Mouse (Mus musculus) yolk sac, embryonic 10.5 days (tissue): ENCODE measurements around the gene Klhl6.

ENCODE experiments used
- DNase-seq: peaks from one replicate; pipeline ENCODE4 v3.0.0-alpha.2; 2017; ENCODE audit warnings: low spot score

The Klhl6 gene

DNA sequence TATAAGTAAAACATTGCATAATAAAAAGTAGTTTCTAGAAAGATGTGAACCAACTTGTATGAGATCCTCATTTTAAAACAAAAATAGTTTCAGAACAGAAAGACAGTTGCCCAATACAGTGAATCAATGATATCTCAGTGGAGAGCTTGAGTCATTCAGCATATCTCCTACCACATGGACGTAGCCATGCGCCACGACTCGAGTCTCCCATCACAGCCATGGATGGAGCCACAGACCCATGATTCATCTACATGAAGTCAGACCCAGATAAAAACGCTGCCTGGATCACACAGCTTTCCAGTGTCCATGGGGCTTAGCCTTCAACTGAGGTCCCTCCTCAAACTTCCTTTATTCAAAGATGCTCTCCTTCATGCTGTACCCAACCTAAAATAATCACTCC is 13.3 kb downstream of the Klhl6 start:
- no peak for DNase-seq

DNA sequence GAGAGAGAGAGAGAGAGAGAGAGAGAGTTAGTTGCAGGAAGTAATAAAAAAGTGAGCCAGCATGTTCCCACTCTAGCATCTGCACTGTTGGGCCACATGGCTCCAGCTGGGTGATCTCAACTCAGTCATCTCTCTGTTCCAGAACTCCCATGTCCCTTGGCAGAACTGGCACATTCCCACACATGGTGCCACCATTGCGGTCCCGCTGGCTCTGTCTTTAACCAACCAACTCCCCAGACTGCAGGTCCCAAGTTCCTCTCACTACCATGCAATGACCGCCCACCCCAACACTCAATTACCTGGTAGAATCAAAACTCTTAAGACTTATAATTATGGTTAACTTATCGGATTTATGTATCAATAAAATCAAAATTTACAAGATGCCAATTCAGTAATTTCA is 14.2 kb downstream of the Klhl6 start:
- DNase-seq = no peak

DNA sequence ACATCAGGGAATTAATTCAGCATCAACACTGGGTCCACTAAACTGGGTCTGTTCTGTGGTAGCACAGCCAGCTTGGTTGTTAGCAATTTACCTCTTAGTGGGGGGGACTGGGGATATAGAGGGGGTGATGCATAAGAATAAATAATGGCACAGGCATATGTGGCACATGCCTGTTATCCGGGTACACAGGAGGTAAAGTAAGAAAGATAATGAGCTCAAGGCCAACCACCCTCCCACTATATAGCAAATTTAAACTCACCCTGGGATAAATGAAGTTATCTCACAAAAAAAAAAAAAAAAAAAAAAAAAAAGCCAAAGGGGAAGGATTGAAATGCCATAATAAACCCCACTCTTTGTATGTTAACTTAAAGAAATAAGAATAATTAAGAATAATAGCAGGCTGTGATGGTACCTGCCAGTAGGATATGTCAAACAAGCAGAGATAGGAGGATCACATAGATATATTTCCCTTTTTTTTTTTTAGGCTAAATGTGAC is 14.9 kb downstream of the Klhl6 start:
- no peak for DNase-seq

DNA sequence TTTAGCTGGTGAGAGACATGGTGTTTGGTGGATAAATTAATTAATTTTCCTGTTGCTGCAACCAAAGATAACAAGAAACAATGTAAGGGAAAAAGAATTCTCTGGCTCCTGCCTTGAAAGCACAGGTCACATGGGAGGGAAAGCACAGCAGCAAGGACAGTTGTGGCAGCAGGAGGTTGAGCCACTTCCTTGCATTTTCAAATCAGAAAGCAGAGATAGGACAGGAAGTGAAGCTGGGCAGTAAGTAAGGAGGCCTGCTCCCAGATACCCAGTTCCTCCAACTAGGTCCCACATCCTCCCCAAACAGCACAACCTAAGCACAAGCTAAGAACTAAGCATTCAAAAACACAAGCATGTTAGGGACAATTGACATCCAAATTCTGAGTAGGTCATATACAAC is 15.9 kb downstream of the Klhl6 start:
- no peak for DNase-seq

DNA sequence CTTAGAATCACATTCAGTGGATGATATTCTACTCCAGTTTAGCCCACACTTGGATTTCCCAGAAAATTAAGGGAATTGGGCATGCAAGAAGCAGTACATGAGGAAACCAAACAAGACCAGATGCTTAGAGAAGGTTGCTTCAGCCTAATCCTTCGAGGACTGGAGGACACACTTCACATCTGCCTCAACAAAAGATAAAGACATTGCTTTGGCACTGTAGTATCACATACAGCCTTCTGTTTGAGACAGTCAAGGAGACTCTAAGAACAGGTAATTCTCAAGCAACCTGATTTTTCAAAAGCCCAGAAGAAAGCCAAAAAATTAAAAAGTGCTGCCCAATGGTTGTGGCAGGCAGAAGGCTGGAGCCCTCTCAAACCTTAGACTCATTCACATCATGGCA is 16.4 kb downstream of the Klhl6 start:
- DNase-seq = no peak

DNA sequence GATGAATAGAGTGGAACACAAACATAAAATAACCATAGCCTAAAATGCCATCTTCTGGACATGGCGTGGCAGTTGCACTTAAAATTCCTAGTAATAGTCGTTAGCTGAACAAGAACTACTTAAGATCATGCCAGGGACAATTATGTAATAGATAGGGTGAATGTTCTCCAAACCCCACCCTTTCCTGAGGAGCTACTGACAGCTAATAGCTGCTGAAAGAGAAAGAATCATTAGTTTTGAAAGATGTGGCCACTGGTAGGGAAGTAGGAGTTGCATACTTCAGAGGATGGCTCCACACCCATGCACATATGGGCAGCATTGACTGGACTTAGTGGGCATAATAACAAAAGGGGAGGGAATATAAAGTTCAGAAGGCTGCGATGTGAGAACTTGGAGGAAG is 19.9 kb downstream of the Klhl6 start:
- no peak for DNase-seq

DNA sequence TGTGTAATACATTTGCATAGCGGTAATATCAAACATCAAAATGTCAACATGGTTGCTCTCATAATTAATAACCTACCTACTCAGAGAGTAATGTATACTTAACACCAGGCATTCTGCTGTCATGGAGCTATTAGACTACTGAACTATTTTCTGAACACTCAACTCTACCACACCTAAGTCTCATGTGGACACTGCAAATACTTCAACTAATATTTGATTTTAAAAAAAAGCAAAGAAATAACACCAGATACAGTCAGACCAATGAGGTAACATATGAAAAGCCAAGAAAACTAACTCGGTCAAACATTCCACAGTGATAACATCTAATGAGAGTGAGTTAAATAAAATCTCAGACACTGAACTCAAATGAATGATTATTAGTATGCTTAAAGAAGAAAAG is 21.8 kb downstream of the Klhl6 start:
- no peak for DNase-seq

DNA sequence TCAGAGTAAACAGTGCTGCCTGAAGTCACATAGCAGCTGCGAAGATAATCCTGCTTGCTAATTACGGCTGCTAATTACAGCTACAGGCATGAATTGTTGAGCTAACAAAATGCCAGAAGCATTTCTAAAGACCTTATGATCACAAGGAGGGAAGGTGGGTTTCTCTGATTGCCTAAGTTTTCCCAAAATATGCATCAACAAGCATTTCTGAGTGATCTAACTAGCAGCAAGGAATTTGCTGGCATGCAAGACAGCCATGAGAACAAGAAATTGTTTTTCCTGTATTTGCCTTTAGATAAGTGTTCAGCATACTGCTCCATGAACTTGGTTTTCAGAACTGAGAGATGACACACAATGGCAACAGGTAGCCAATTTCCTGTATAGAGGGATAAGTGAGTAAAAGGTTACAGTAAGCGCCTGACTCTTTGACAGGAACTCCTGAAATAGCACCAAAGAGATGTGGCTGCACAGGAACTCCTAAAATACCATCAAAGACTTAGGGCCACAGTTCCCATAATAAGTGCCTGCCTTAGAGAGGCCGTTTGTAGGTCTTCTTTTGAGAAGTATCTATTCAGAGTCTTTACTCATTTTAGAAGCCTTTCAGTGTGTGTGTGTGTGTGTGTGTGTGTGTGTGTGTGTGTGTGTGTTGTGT is 22.3 kb downstream of the Klhl6 start:
- no peak for DNase-seq

DNA sequence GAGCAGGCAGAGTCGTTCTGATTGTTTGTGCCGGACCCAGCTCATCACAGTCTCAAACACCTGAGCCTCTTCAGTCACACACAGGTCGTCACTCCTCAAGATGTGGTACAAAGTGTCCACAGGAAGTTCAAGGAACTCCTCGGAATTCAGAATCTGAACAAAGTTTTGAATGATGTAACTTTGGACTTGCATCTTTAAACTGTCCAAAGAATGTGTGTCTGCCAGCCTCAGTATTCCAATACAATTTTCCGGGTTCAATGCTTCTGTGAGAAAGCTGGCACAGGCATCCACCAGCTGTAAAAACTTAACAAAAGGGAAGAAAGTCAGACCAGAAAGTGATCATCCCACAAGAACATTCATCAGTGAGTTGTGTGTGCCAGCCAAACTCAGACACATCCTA is 25.8 kb downstream of the Klhl6 start:
- no peak for DNase-seq

DNA sequence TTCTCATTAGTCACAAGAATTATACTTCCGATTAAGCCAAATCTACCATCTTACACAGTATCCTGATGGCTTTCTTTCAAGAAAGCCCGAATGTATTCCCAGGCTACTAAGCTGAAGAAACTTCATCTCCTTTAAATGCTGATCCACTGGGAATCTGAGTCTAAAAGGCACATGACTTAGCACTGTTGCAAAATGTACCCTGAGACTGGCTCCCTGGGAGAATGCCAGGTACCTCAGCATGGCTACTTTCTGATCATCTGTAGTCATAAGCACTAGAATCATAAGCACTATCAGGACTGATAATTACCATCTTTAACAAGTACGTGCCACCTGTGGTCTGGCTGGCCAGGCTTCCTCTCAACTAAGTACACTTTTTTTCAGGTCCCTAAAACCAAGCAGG is 35.5 kb downstream of the Klhl6 start:
- no peak for DNase-seq

DNA sequence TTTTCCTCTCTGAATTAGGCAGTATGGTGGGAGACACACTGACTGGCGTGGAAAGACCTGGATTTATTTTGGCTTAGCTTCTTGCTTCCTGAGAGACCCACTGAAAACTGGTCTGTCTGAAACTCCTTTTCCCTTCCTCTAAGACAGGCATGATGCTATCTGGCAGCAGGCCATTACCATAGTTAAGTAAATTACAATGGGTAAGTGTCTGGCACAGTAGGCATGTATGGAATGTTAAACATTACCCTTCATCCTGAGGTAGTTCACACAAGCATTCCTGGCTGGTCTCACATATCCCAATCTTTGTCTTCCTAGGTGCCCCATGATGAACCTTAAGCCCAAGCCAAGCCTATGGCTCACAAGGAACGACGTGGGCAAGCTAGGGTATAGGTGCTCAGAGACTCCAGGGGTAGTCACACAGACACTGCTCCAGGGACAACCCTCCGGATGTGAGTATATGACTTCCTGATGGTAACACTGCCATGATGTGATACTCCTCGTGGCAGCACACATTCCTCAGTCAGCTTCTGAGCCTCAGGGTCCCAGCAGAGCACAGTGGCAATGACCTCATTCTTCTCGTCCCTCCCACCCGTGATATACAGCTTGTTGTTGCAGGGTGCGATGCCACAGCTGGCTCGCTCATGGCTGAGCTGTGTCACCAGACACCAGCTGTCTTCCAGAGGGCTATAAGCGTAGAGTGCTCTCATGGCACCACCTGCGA is 36.1 kb downstream of the Klhl6 start:
- DNase-seq = no peak

DNA sequence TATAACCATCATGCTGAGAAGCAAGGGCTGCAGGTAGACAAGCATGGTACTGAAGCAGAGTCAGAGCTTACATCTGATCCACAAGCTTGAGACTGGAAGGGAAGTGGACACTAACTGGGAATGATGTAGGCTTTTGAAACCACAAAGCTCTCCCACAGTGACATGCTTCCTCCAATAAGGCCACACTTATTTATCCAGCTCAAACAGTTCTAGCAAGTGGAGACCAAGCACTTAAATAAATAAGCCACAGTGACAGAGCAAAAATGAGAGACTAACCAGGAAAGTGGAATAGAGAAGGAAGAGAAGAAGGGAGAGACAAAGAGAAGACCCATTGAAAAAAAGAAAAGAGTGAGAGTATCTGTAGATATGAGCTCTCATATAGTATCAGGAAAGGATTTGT is 62.0 kb downstream of the Klhl6 start:
- no peak for DNase-seq

DNA sequence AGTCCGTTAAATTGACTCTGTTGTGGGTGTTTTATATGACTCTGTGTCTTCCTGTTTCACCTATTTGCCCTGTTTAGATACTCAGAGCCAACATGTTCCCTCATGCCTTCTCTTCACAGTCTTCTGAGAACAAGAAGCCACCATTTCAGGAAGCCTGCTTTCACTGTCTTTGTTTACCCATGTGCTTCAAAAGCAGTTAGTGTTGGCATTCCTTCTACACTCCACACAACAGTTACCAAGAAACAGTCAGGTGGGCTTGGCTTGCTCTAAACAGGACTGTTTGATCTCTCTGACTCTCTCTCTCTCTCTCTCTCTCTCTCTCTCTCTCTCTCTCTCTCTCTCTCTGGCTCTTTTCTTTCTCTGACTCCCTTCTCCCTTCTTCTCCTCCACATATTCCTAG is 64.6 kb downstream of the Klhl6 start:
- DNase-seq = no peak

DNA sequence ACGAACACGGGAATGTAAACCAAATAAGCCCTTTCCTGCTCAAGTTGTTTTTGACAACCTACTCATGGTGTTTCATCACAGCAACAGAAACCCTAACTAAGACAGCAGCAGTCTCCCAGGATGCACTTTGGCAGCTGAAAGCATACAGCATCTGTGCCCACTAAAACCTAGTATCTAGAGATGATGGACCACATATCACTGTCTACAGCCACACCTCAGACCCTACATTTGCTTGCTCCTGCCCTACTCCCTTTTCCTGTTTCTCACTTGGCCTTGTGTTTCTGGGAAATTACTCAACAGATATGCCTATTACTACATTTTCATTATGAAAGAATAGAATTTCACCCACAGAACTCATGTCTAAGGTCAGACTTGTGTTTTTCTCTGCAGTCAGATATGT is 70.3 kb downstream of the Klhl6 start:
- DNase-seq = no peak

DNA sequence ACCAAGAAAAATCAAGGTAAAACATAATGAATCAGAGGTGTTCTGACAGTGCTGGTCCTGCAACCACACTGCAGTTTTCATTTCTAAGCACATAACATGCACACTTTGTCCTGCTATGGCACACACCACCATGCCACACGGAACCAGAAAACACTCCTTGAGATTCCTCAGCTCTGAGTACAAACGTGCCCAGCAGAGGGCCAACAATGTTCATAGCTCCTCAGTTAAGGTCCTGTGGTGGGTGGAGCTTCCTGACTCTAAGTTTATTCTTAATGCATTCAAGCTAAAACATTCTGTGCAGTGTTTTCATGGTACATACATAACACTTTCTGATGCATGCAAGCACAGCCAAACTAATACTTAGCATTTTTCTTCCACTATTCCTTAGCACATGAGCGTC is 74.5 kb downstream of the Klhl6 start:
- DNase-seq = no peak

DNA sequence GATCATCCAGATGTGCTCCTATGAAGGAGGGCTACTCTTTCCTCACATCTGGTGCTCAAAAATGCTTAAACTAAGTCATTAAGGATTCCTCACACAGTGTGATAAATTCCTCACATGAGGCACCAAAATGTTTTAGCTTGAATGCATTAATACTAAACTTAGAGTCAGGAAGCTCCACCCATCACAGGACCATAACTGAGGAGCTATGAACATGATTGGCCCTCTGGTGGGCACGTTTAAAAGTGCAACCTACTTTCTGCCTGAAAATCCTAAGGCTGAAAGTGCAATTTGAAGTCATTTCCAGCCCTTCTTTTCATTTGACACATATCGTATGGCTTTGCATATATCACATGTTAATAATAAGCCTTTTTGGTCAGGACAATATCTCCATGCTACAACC is 75.7 kb downstream of the Klhl6 start:
- DNase-seq = no peak

DNA sequence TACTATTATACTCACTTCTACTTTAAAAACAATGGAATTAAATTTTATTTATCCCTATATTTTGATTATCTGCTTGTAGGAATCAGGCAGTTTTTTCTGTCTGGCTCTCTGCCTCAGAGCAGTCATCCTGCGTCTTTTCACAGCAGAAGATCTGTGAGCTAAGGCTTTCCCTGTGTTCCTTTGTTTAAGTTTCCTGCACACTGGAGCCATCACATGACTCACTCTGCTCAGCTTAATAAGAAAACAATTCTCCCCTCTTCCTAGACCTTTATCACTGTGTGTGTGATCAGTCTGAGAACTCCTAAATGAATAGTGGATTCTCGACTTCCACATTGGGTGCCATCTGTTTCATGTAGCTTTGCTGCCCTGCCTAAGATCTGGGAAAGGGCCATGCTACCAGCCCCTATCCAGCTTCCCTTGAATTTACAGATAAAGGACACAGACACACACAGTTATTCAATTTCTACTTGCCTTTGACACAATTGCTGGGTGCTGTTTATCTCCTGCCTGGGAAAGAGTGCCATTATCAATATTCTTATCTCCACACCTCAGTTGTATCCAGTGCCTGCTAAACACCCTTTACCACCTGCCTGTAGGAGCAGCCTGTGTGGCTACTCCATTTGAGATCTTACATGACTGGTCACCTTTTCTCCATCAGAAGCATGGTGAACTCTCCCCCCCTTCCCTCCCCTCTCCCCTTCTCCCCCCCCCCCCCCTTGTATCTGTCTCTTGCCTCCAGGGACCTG is 77.9 kb downstream of the Klhl6 start:
- no peak for DNase-seq

DNA sequence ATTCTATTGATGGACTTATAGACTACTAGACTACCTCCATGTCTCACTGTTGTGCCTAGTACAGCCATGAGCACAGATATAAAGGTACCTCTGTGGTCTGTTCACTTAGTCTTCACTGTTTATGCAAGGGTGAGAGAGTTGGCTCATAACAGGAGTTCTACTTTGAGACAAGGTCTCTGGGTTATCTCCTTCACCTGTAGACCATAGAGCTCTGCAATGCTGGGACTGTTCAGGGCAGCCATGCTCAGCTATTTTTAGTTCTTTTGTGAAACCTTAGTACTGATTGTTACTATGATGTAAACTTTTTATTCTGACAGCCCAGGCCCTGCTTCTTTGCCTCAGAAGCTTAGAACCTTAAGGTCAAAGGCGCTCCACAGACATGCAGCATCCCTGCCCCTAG is 79.0 kb downstream of the Klhl6 start:
- no peak for DNase-seq
